Mouse (Mus musculus): Measurements from ENCODE around the gene Orm1. TPM values are rescaled to one million over a fixed set of nuclear protein-coding genes. Genes with fewer than 3 reads are reported as not detected.
A peak's percentile ranks its signal among the peaks of the same experiment; 100 is the strongest.

Orm1 gene
- total and polyA plus RNA-seq, 3 experiments, result 0.41 to 4.2 (median 0.65) TPM

- Histone ChIP-seq H3K27me3 (ENCODE audit: control insufficient read depth, insufficient read depth, low read length) (no peaks in the 10 kb centered on the region), H3K36me3 (ENCODE audit: control insufficient read depth, insufficient read depth, low read length) (no peaks in the 10 kb centered on the region), H3K79me2 (replicated peaks; ENCODE audit: control insufficient read depth, insufficient read depth, low read length) (no peaks in the 10 kb centered on the region), H3K27ac (no peak overlapping the region), H3K4me1 (ENCODE audit: control insufficient read depth, insufficient read depth, low read length) (no peaks in the 10 kb centered on the region), H3K9ac (ENCODE audit: low read depth, low read length) (no peak overlapping the region), H3K4me3 (no peak overlapping the region)
- no peak for TF ChIP-seq EP300 (IDR thresholded peaks at IDR 0.05; ENCODE audit: insufficient read depth, low read depth, low read length)
- TF ChIP-seq POLR2A (IDR thresholded peaks at IDR 0.05; ENCODE audit: insufficient read depth, low read depth, low read length), result no peak
- intact Hi-C loops (cut with DNase I), result no loop called here
- DNase-seq, result no peak
- WGBS, result 77% methylated on average over 12 of the region's 12 CpGs
Measured at GRCm38 (mm10) chr4:63374331-63374730, 30.0 kb downstream of the Orm1 start.

GRCm38 (mm10) chr4:63375367-63375766, 31.0 kb downstream of the Orm1 start:
- no peaks in the 10 kb centered on the region for H3K36me3 ChIP-seq (ENCODE audit: control insufficient read depth, insufficient read depth, low read length)
- H3K9ac ChIP-seq (ENCODE audit: low read depth, low read length), result no peak overlapping the region
- peak in 1 of 2 experiments; percentile 35 for DNase-seq
- intact Hi-C loops (cut with DNase I), result no loop called here
- H3K27ac ChIP-seq, result no peak overlapping the region
- TF ChIP-seq POLR2A (IDR thresholded peaks at IDR 0.05; ENCODE audit: insufficient read depth, low read depth, low read length) (no peak), EP300 (IDR thresholded peaks at IDR 0.05; ENCODE audit: insufficient read depth, low read depth, low read length) (no peak), CTCF (IDR thresholded peaks at IDR 0.05) (no peak)
- H3K4me1 ChIP-seq (ENCODE audit: control insufficient read depth, insufficient read depth, low read length), result no peaks in the 10 kb centered on the region
- no peaks in the 10 kb centered on the region for H3K79me2 ChIP-seq (replicated peaks; ENCODE audit: control insufficient read depth, insufficient read depth, low read length)
- WGBS, result 89% methylated on average over 1 of the region's 1 CpGs
- H3K27me3 ChIP-seq (ENCODE audit: control insufficient read depth, insufficient read depth, low read length), result no peaks in the 10 kb centered on the region
- H3K4me3 ChIP-seq, result no peak overlapping the region

- Histone ChIP-seq H3K4me1 (ENCODE audit: control insufficient read depth, insufficient read depth, low read length) (no peaks in the 10 kb centered on the region), H3K27ac (no peak overlapping the region), H3K79me2 (replicated peaks; ENCODE audit: control insufficient read depth, insufficient read depth, low read length) (no peaks in the 10 kb centered on the region), H3K4me3 (no peak overlapping the region), H3K9ac (ENCODE audit: low read depth, low read length) (no peak overlapping the region), H3K27me3 (ENCODE audit: control insufficient read depth, insufficient read depth, low read length) (no peaks in the 10 kb centered on the region), H3K36me3 (ENCODE audit: control insufficient read depth, insufficient read depth, low read length) (no peaks in the 10 kb centered on the region)
- intact Hi-C loops (cut with DNase I), result no loop called here
- 78% methylated on average over 7 of the region's 7 CpGs for whole genome bisulfite sequencing
- TF ChIP-seq EP300 (IDR thresholded peaks at IDR 0.05; ENCODE audit: insufficient read depth, low read depth, low read length), result no peak
- peak; percentile 30 for TF ChIP-seq CTCF (IDR thresholded peaks at IDR 0.05)
- no peak for DNase-seq
Measured at GRCm38 (mm10) chr4:63377483-63377882, 33.1 kb downstream of the Orm1 start.

GRCm38 (mm10) chr4:63382676-63383369, 38.5 kb downstream of the Orm1 start:
- Histone ChIP-seq H3K4me3 (no peak overlapping the region), H3K27ac (no peak overlapping the region), H3K27me3 (ENCODE audit: control insufficient read depth, insufficient read depth, low read length) (no peaks in the 10 kb centered on the region), H3K36me3 (ENCODE audit: control insufficient read depth, insufficient read depth, low read length) (no peaks in the 10 kb centered on the region), H3K79me2 (replicated peaks; ENCODE audit: control insufficient read depth, insufficient read depth, low read length) (no peaks in the 10 kb centered on the region), H3K4me1 (ENCODE audit: control insufficient read depth, insufficient read depth, low read length) (no peaks in the 10 kb centered on the region), H3K9ac (ENCODE audit: low read depth, low read length) (no peak overlapping the region)
- DNase-seq, result no peak
- intact Hi-C loops (cut with DNase I), result no loop called here
- TF ChIP-seq POLR2A (IDR thresholded peaks at IDR 0.05; ENCODE audit: insufficient read depth, low read depth, low read length), result no peak
- WGBS, result 91% methylated on average over 4 of the region's 4 CpGs

GRCm38 (mm10) chr4:63383474-63383873, 39.1 kb downstream of the Orm1 start:
- no peaks in the 10 kb centered on the region for H3K4me1 ChIP-seq (ENCODE audit: control insufficient read depth, insufficient read depth, low read length)
- TF ChIP-seq POLR2A (IDR thresholded peaks at IDR 0.05; ENCODE audit: insufficient read depth, low read depth, low read length) (no peak), EP300 (IDR thresholded peaks at IDR 0.05; ENCODE audit: insufficient read depth, low read depth, low read length) (no peak), CTCF (IDR thresholded peaks at IDR 0.05) (no peak)
- no peaks in the 10 kb centered on the region for H3K79me2 ChIP-seq (replicated peaks; ENCODE audit: control insufficient read depth, insufficient read depth, low read length)
- 82% methylated on average over 12 of the region's 12 CpGs for WGBS
- H3K4me3 ChIP-seq, result no peak overlapping the region
- H3K27me3 ChIP-seq (ENCODE audit: control insufficient read depth, insufficient read depth, low read length), result no peaks in the 10 kb centered on the region
- no peak overlapping the region for H3K27ac ChIP-seq
- intact Hi-C loops (cut with DNase I), result no loop called here
- no peak overlapping the region for H3K9ac ChIP-seq (ENCODE audit: low read depth, low read length)
- DNase-seq, result no peak
- H3K36me3 ChIP-seq (ENCODE audit: control insufficient read depth, insufficient read depth, low read length), result no peaks in the 10 kb centered on the region

GRCm38 (mm10) chr4:63384262-63384661, 39.9 kb downstream of the Orm1 start:
- Histone ChIP-seq H3K4me3 (no peak overlapping the region), H3K79me2 (replicated peaks; ENCODE audit: control insufficient read depth, insufficient read depth, low read length) (no peaks in the 10 kb centered on the region), H3K27ac (no peak overlapping the region), H3K27me3 (ENCODE audit: control insufficient read depth, insufficient read depth, low read length) (no peaks in the 10 kb centered on the region), H3K36me3 (ENCODE audit: control insufficient read depth, insufficient read depth, low read length) (no peaks in the 10 kb centered on the region), H3K9ac (ENCODE audit: low read depth, low read length) (no peak overlapping the region), H3K4me1 (ENCODE audit: control insufficient read depth, insufficient read depth, low read length) (no peaks in the 10 kb centered on the region)
- TF ChIP-seq CTCF (IDR thresholded peaks at IDR 0.05) (no peak), EP300 (IDR thresholded peaks at IDR 0.05; ENCODE audit: insufficient read depth, low read depth, low read length) (no peak), POLR2A (IDR thresholded peaks at IDR 0.05; ENCODE audit: insufficient read depth, low read depth, low read length) (no peak)
- no peak for DNase-seq
- intact Hi-C loops (cut with DNase I), result no loop called here
- 92% methylated on average over 4 of the region's 4 CpGs for WGBS
